Mouse (Mus musculus): Measurements from ENCODE around the gene Rab3d. TPM values are rescaled to one million over a fixed set of nuclear protein-coding genes. Genes with fewer than 3 reads are reported as not detected.

The Rab3d gene
- polyA plus RNA-seq, 1 experiment from 2014 or later = 16.6 TPM

DNA sequence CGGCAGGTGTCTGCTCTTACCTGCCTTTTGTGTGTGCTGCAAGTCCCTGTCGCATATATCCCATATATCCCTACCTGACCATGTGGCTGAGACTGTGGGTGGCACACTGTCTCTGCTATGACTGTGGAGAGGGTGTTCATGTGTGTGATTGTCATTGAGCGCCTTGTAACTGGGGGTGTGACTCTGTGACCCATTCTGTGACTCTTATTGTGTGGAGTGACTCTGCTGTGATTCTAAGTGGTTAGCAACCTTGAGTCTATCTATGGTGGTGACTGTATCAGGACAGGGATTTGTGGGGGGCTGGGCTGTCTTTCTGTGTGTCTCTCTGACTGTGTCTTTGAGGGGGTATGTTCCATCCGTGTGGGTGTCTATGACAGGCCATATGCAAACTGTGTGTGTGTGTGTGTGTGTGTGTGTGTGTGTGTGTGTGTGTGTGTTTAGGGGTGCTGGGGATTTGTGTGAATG is 19.8 kb upstream of the Rab3d start:
- ATAC-seq (ENCODE audit: insufficient number of reproducible peaks, insufficient read depth, low FRiP score, low TSS enrichment, low read depth) = no peak
- H3K27me3 ChIP-seq = no peaks in the 10 kb centered on the region
- H3K4me2 ChIP-seq = peak overlapping the region; percentile 79
- no peak overlapping the region for H3K27ac ChIP-seq
- 78% methylated on average over 4 of the region's 4 CpGs for WGBS
- H3K4me1 ChIP-seq = peaks cover 15% of the 10 kb centered on the region
- H3K9me3 ChIP-seq = no peaks in the 10 kb centered on the region
- H3K36me3 ChIP-seq = peaks cover 11% of the 10 kb centered on the region
- H3K9ac ChIP-seq = 0 out of 2 replicates have a peak overlapping the region, but pooled peaks have one; percentile 80
- peak overlapping the region; percentile 65 for H3K4me3 ChIP-seq

DNA sequence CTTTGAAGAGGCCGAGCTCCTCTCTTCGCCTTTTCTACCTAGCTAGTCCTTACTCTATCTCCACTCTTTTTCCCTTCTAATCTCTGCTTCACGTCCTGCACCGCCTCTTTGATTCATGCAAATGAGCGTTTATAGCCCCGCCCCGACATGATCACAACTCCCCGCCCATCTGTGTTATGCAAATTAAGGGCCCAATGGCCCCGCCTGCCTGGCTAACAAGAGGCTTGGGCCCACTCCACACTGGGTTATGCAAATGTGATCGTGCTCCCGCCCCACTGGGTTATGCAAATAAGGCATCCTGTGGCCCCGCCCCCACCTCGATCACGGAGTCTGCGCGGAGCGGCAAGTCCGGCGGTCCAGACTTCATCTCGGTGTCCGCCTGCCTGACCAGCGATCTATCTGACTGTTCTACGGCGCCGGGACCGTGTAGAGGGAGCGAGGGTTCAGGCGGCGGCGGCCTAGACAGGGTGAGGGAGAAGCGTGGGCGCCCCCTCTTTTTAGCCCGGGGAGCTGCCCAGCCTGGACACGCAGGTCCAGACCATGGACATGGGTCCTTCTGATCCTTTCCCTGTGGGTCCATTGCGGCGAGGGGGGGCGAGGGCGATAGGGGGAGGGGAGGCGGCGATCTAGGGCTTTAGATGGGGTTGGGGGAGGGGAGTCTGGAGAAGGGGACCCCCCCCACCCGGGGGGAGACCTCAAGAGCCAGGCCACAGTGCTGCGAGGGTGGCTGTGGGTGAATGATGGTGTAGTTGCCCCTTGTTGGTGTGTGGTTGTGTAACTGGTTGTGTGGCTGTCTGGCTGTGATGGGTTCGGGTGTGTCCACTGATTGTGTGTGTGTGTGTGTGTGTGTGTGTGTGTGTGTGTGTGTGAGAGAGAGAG is 18.9 kb upstream of the Rab3d start, which contains the start of gene Plppr2:
Gene Plppr2 (plus strand): TSS at position 342 of the 879 bp plus-strand sequence.
- Histone ChIP-seq H3K9ac (peak within 1 kb of the TSS; percentile 80), H3K27ac (0 out of 2 replicates have a peak within 1 kb of the TSS, but pooled peaks have one; percentile 7), H3K4me1 (peaks cover 15% of the 10 kb centered on the region), H3K36me3 (peaks cover 11% of the 10 kb centered on the region), H3K4me2 (peak within 1 kb of the TSS; percentile 79), H3K4me3 (peak within 1 kb of the TSS; percentile 65), H3K27me3 (no peaks in the 10 kb centered on the region), H3K9me3 (no peaks in the 10 kb centered on the region)
- ATAC-seq (ENCODE audit: insufficient number of reproducible peaks, insufficient read depth, low FRiP score, low TSS enrichment, low read depth) = peak; percentile 88
- 3% methylated on average over 40 of the region's 43 CpGs for WGBS

DNA sequence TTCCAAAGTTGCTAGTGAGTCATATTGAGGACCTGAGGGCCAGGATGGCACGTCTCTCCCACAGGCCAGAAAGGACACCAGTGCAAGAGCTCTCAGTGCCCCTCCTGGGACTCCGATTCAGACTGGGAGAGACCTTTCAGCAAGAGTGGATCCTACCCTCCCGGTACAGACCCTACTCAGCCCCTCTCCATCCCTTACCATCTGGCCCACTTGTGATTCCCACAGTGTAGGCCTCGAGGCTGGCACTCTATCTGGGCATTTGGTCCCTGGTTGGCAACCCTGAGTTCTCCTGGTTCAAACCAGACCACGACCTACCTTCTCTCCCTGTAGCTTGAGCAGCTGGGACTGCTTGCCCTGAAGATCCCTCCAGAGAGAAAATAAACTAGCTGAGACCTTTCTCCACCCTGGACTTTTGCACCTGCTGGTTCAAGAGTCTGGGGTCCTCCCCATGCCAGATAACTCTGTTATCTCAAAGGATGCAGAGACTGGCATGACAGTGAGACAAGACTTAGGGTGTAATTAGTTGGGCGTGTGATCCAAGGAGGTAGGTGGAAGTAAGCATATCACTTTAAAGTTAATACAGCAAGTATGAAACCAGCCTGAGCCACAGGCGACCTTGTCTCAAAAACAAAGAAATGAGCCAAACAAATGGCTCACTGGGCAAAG is 17.6 kb upstream of the Rab3d start:
- Histone ChIP-seq H3K4me3 (no peak overlapping the region), H3K4me2 (no peak overlapping the region), H3K27me3 (no peaks in the 10 kb centered on the region), H3K9me3 (no peaks in the 10 kb centered on the region), H3K36me3 (peaks cover 5% of the 10 kb centered on the region), H3K27ac (no peak overlapping the region), H3K9ac (no peak overlapping the region), H3K4me1 (peaks cover 15% of the 10 kb centered on the region)
- no peak for ATAC-seq (ENCODE audit: insufficient number of reproducible peaks, insufficient read depth, low FRiP score, low TSS enrichment, low read depth)
- 81% methylated on average over 7 of the region's 7 CpGs for WGBS

DNA sequence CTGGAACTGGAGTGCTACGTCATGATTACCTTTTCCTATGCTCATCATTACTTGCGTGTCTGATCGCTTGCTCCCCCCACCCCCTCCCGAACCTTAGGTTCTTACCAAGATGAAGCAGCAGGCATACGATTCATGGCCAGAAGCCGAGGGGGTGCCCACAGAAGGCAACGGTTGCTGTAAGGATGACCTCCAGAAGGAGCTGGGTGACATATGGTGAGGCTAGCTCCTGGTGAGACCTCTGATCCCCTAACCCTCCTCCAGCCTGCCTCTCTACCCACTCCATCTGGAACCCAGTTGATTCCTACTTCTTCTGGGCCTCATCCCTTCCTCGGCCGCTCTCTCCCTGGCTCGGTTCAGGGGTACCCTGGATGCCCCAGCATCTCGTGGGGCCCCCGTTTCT is 16.0 kb upstream of the Rab3d start:
- no peak for ATAC-seq (ENCODE audit: insufficient number of reproducible peaks, insufficient read depth, low FRiP score, low TSS enrichment, low read depth)
- no peak overlapping the region for H3K27ac ChIP-seq
- no peak overlapping the region for H3K4me2 ChIP-seq
- no peak overlapping the region for H3K4me3 ChIP-seq
- no peaks in the 10 kb centered on the region for H3K27me3 ChIP-seq
- H3K9me3 ChIP-seq = no peaks in the 10 kb centered on the region
- H3K36me3 ChIP-seq = no peaks in the 10 kb centered on the region
- 83% methylated on average over 12 of the region's 12 CpGs for WGBS
- no peak overlapping the region for H3K9ac ChIP-seq
- H3K4me1 ChIP-seq = peaks cover 15% of the 10 kb centered on the region

DNA sequence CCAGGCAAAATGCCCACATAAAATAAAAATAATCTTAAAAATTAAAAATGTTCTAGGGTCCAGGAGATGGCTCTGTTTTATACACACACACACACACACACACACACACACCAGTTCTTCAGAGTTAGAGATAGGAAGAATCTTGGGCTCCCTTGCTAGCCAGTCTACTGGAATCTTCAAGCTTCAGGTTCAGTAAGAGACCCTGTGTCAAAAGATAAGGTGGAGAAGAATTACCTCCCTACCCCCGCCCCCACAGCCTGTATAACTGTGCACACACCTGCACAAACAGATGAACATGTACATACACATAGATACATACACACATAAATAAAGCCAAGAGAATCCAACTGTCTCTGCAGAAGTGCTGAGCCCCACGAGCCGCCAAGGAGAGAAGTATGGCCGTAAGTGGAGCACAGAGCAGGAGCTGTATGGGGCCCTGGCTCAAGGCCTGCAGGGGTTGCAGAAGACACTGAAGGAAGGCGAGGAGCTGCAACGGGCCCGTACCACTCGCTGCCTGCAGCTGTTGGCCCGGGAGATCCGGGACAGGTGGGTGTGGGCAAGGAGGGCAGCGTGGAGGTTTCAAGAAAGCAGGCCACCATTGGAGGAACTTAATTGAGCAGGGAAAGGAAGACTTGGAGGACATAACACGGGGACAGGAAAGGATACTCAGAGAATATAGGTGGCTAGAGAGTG is 14.6 kb upstream of the Rab3d start:
- H3K4me3 ChIP-seq = no peak overlapping the region
- no peak overlapping the region for H3K9ac ChIP-seq
- no peak for ATAC-seq (ENCODE audit: insufficient number of reproducible peaks, insufficient read depth, low FRiP score, low TSS enrichment, low read depth)
- H3K4me1 ChIP-seq = peaks cover 12% of the 10 kb centered on the region
- H3K9me3 ChIP-seq = no peaks in the 10 kb centered on the region
- 56% methylated on average over 12 of the region's 12 CpGs for WGBS
- no peak overlapping the region for H3K4me2 ChIP-seq
- no peak overlapping the region for H3K27ac ChIP-seq
- H3K36me3 ChIP-seq = no peaks in the 10 kb centered on the region
- no peaks in the 10 kb centered on the region for H3K27me3 ChIP-seq

DNA sequence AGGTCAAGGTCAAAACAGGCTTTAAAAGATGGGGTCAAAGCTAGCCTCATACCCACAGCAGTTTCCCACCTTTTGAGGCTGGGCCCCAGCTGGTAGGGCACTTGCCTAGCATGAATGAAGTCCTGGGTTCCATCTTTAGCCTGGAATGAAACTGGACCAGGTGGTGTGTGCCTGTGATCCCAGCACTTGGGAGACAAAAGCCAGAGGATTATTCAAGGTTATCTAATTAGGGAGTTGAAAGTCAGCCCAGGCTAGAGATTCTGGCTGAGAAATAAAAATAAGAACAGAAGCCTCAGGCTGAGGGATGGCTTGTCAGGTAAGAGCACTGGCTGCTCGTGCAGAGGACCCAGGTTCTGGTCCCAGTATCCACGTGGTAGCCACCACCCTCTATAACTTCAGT is 14.0 kb upstream of the Rab3d start:
- no peak overlapping the region for H3K9ac ChIP-seq
- peaks cover 7% of the 10 kb centered on the region for H3K4me1 ChIP-seq
- WGBS = 57% methylated on average over 2 of the region's 2 CpGs
- H3K27me3 ChIP-seq = no peaks in the 10 kb centered on the region
- H3K4me3 ChIP-seq = no peak overlapping the region
- H3K4me2 ChIP-seq = no peak overlapping the region
- no peak overlapping the region for H3K27ac ChIP-seq
- H3K9me3 ChIP-seq = no peaks in the 10 kb centered on the region
- no peak for ATAC-seq (ENCODE audit: insufficient number of reproducible peaks, insufficient read depth, low FRiP score, low TSS enrichment, low read depth)
- H3K36me3 ChIP-seq = no peaks in the 10 kb centered on the region

DNA sequence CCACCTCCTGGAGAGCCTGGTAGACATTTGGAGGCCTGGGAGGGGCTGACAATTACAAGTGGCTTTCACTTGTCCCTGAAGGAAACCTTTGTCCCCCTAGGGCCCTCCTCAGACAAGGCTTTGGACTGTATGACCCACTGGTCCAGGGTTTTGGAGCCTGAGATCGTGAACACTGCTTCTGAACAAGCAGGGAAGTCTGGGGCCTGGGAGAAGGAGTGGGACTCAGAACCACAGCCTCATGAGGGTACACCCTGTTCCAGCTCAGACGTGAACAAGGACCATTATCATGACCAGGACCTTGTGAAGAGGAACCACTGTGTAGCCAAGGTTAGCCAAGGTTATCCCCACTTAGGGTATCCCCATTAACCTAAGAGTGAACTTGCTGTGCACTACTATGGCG is 11.2 kb upstream of the Rab3d start:
- no peaks in the 10 kb centered on the region for H3K9me3 ChIP-seq
- H3K27me3 ChIP-seq = no peaks in the 10 kb centered on the region
- peaks cover 10% of the 10 kb centered on the region; the same call in 1 of the 2 replicates for H3K36me3 ChIP-seq
- WGBS = 80% methylated on average over 3 of the region's 3 CpGs
- no peak overlapping the region for H3K27ac ChIP-seq
- no peak overlapping the region for H3K4me2 ChIP-seq
- ATAC-seq (ENCODE audit: insufficient number of reproducible peaks, insufficient read depth, low FRiP score, low TSS enrichment, low read depth) = no peak
- H3K4me1 ChIP-seq = peaks cover 16% of the 10 kb centered on the region
- H3K9ac ChIP-seq = no peak overlapping the region
- H3K4me3 ChIP-seq = no peak overlapping the region

DNA sequence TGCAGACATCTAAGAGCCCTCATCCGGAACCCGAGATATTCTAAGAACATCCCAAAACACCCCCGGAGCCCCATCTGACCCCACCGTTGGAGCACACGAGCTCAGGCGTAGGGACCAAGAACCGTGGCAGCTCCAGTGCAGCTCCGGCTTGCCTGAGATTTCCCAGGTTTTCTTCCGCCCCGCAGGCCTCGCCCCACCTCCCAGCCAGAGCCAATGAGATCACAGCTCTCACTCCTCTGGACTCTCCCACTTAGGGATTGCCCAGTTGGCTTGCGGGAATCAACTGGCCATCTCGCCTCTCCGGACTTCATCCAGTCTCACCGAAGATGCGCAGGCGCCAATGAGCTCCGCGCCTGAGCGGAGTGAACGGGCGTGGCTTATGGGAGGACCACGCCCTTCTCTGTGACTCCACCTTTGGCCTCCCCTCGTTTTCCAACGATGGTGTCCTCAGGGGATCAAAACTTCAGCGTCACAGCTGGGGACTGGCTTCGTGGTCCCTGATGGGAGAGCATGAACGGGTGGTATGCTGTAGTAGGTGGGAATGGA is 9.3 kb upstream of the Rab3d start, which contains the start of the genes Ccdc159 and Tmem205:
Gene Ccdc159 (plus strand): TSS at position 264 of the 546 bp plus-strand sequence.
Gene Tmem205 (minus strand): TSS at position 349 of the 546 bp plus-strand sequence.
- Histone ChIP-seq H3K27me3 (no peaks in the 10 kb centered on the region), H3K9me3 (no peaks in the 10 kb centered on the region), H3K4me3 (peak within 1 kb of the TSS; percentile 57), H3K4me2 (peak within 1 kb of the TSS; percentile 70), H3K4me1 (peaks cover 18% of the 10 kb centered on the region), H3K9ac (peak within 1 kb of the TSS; percentile 76), H3K27ac (peak within 1 kb of the TSS; percentile 65), H3K36me3 (peaks cover 14% of the 10 kb centered on the region; the same call in 1 of the 2 replicates)
- peak; percentile 90 for ATAC-seq (ENCODE audit: insufficient number of reproducible peaks, insufficient read depth, low FRiP score, low TSS enrichment, low read depth)
- under 1% methylated on average over 28 of the region's 28 CpGs for WGBS

DNA sequence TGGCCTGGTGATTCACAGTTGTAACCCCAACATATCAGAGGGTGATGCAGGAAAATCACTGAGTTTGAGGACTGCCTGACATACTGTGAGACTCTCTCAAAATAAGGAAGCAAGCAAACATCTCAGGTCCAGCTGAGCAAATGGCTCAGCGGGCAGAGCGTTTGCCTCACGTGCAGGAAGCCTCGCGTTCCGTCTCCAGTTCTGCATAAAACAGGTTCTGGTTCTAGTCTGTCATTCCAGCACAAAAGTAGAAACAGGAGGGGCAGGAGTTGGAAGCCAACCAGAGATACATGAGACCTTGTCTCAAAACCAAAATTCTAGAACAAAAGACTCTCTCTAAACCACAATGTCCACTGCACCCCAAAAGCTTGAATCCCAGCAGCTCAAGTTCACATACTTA is 8.8 kb upstream of the Rab3d start:
- H3K4me2 ChIP-seq = peak overlapping the region; percentile 70
- peaks cover 16% of the 10 kb centered on the region; the same call in 1 of the 2 replicates for H3K36me3 ChIP-seq
- H3K4me1 ChIP-seq = peaks cover 18% of the 10 kb centered on the region
- ATAC-seq (ENCODE audit: insufficient number of reproducible peaks, insufficient read depth, low FRiP score, low TSS enrichment, low read depth) = no peak
- H3K27ac ChIP-seq = peak overlapping the region; percentile 65
- H3K27me3 ChIP-seq = no peaks in the 10 kb centered on the region
- H3K4me3 ChIP-seq = peak overlapping the region; percentile 57
- 1% methylated on average over 6 of the region's 6 CpGs for WGBS
- H3K9ac ChIP-seq = peak overlapping the region; percentile 76
- no peaks in the 10 kb centered on the region for H3K9me3 ChIP-seq

DNA sequence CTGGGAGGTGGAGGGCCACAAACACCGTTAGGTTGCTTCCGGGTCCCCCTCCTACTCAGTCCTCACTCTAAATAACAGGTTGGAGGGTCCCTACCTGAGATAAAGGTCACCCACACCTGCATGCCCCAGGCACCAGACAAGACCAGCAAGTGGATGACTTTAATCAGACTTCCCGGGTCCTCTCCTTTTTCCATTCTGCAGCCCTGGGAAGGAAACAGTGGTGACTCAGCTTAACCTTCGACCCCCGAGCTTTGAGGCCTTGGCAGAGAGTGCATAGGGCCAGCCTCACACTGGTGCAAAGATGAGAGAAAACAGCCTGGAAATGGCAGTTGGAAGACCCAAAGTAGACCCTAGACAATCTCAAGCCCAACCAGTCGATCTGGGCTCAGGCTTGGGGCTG is 8.2 kb upstream of the Rab3d start:
- Histone ChIP-seq H3K9me3 (no peaks in the 10 kb centered on the region), H3K9ac (peak overlapping the region; percentile 76; the same call in 1 of the 2 replicates), H3K27ac (no peak overlapping the region), H3K4me2 (peak overlapping the region; percentile 70), H3K36me3 (peaks cover 20% of the 10 kb centered on the region; the same call in 1 of the 2 replicates), H3K27me3 (no peaks in the 10 kb centered on the region), H3K4me1 (peaks cover 18% of the 10 kb centered on the region), H3K4me3 (peak overlapping the region; percentile 57)
- no peak for ATAC-seq (ENCODE audit: insufficient number of reproducible peaks, insufficient read depth, low FRiP score, low TSS enrichment, low read depth)
- 78% methylated on average over 6 of the region's 6 CpGs for WGBS

DNA sequence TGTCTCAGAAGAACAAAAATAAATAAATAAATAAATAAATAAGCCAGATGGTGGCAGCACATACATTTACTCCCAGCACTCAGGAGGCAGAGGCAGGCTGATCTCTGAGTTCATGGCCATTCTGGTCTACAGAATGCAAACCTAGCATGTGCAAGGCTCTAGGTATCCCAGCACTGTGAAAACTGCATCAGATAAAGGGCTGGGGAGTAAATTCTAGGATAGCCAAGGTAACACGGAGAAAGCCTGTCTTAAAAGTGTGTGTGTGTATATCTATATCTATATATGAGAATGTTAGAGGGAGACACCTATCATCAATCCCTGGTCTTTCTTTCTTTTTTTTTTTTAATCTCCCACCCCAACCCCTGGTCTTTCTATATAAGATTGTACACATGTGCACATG is 7.5 kb upstream of the Rab3d start:
- H3K4me2 ChIP-seq = no peak overlapping the region
- 95% methylated on average over 1 of the region's 1 CpGs for WGBS

More for the DNA sequence above, 7.5 kb upstream of the Rab3d start:
- ATAC-seq (ENCODE audit: insufficient number of reproducible peaks, insufficient read depth, low FRiP score, low TSS enrichment, low read depth) = no peak
- H3K27ac ChIP-seq = no peak overlapping the region
- no peak overlapping the region for H3K9ac ChIP-seq
- peaks cover 18% of the 10 kb centered on the region for H3K4me1 ChIP-seq
- H3K4me3 ChIP-seq = no peak overlapping the region
- peaks cover 20% of the 10 kb centered on the region; the same call in 1 of the 2 replicates for H3K36me3 ChIP-seq
- no peaks in the 10 kb centered on the region for H3K9me3 ChIP-seq
- H3K27me3 ChIP-seq = no peaks in the 10 kb centered on the region

All from embryonic facial prominence, embryonic 13.5 days (tissue).